19 mouse cellular contexts compared by ENCODE assay signal in the genomic region with DNA sequence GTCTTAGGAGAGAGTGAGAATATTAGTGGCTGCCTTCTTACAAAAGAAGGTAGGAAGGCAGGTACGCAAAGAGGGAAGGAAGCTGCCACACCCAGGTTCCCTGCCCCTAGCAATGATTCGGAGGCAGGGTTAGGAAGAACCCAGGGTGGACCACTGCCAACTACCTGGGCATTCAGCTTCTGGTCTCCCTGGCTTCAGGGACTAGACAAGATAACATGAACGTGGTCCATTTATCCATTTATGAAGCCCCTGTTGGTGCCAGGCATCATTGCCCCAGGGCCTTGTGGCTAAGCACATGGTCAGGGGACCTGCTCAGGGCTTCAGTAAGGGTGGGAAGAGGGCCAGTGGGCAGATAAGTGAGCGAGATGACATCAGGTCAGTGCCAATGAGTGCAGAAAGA.
"Had no signal": no experiment of that assay in that cellular context is flagged by ENCODE, and none has a peak within 500 bp of the region (broad histone marks: within the 10 kb centered on the region; RNA-seq: fewer than 3 reads in every experiment).

No protein-coding gene starts in this region.

- H3K9ac ChIP-seq: lung, embryonic 14.5 days; midbrain, embryonic 12.5 days; neural tube, embryonic 13.5 days; neural tube, embryonic 15.5 days had no signal

- H3K36me3 ChIP-seq: midbrain, embryonic 10.5 days; midbrain, embryonic 12.5 days; neural tube, embryonic 13.5 days; neural tube, embryonic 15.5 days had no signal

- ATAC-seq: midbrain, embryonic 16.5 days had no signal

- H3K4me2 ChIP-seq: lung, embryonic 14.5 days; midbrain, embryonic 12.5 days; neural tube, embryonic 13.5 days; neural tube, embryonic 15.5 days had no signal

- H3K27me3 ChIP-seq: neural tube, embryonic 15.5 days had no signal

- H3K27ac ChIP-seq: midbrain, embryonic 12.5 days; neural tube, embryonic 13.5 days; neural tube, embryonic 15.5 days had no signal

- DNase-seq: lung, adult 18-20 months; lung, embryonic 14.5 days; lung, postnatal 10 days; lung, postnatal 4 days; midbrain, embryonic 14.5 days; retina, postnatal 1 day; right cerebral cortex, adult 18-20 months; right cerebral cortex, postnatal 25 days; right cerebral cortex, postnatal 4 days; spleen, adult 18-20 months; thymus, adult 18-20 months; thymus, postnatal 14 days; thymus, postnatal 36 days had no signal

- H3K4me3 ChIP-seq: midbrain, embryonic 10.5 days; midbrain, embryonic 12.5 days; myocyte; neural tube, embryonic 13.5 days; neural tube, embryonic 15.5 days had no signal

- H3K9me3 ChIP-seq: midbrain, embryonic 10.5 days; midbrain, embryonic 12.5 days; neural tube, embryonic 13.5 days; neural tube, embryonic 15.5 days had no signal
